Mouse (Mus musculus): ENCODE results near the gene Mms19.

Gene Mms19

DNA sequence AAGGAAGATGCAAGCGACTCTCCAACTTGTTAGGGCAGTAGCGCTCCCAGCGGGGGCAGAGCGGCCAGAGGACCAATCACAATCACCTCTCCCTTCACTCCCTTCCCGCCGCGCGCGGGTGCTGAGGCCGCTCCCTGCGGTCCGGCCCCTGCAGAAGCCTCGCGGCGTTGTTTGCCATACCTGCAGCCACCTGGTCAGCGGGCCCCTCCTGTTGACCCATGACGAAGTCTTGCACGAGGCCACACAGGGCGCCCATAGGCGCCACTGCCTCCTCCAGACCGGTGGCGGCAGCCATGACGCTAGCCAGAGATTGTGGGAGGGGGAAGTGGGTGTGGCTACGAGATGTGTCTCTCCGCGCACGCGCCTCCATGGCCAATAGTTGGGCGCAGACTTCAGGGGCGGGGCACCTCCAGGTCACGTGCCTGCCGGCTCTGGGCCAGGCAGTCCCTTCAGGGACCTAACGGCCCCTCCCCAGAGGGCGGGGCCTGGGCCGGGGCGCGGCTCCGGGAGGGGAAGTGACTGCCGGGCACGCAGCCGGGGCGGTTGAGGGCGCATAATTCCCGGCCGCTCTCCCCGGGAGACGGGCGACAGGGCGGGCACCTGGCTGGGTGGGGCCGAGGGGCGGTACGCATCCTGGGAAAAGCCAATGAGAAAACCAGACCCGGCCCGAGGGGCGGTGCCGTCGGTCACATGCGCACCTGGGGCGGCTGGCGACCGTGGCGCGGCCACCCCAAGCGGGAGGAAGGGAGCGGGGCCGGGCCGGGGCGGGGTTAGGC is at the start of gene Mms19:
TSS of gene Mms19 (minus strand) at position 339 of the 776 bp plus-strand sequence.
- DNase-seq (ENCODE audit: low read depth), result peak; percentile 99

DNA sequence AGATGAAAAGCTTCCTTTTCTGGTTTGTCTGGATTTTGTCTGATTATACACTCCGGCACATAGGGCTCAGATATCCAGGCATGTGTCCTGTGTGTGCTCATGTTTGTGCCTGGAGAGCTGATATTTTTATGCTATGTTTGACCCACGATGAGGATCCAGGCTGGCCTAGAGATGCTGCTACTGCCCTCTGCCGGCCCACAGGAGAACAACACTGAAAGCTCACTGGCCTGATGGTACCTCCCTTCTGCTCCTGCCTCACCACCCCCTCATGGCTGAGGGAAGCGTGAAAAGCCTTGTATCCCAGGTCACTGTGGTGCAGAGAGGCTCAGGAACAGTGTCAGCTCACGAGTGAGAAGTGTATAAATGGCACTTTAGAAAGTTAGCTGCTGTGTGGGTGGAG is 45.2 kb upstream of the Mms19 start:
- peak; percentile 68 for DNase-seq (ENCODE audit: low read depth)

DNA sequence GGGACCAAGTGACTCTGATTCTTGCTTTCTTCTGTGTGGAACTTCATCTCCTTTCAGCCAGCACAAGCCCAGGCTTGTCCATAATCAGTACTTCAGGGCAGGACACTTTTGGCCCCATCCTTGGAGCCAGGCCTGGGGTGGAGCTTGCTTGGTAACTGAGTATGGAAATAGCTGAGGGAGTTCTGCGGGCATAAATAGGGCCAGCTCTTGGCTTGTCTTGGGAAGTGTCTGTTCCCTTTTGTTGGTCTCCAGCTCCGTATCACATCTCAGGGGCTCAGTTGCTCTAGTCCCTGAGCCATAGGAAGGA is 41.5 kb upstream of the Mms19 start:
- no peak for DNase-seq (ENCODE audit: low read depth)

DNA sequence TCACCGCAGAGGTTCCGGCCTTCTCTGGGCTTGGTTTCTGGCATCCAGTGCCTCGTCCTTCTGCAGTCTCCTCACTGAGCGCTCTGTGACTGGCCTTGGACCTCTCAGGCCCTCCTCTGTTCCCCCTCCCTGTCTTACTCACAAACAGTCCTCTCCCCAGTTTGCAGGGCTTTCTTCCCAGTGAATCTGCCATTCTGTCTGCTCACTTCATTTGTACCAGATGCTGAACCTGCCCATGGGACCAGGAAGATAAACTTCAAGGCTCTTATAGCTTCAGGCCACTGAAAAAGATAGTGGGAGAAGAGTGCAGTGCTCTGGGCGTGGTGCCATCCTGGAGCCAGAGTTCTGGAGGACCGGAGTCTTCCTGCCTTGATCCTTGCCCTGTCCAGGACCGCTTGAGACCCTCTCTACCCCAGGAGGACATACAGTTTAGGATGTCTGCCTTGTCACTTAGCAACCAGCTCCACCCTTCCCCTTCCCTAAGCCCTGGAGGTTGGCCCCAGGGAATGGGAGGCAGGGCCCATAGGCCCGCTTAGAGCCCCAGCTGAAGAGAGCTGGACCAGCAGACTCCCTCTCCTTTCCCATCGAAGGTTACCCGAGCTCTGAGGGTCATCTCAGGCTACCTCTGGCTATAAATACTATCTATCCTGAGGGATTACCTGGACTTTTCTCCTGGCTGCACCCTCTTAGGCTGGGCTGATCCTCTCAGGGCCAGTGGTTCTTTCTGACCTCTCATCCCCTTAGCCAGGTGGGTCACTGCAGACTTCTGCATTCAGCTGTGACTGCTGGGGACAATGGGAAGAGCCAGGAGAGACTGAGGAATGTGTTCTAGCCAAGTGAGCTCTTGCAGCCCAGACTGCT is 41.0 kb upstream of the Mms19 start:
- DNase-seq (ENCODE audit: low read depth), result no peak

DNA sequence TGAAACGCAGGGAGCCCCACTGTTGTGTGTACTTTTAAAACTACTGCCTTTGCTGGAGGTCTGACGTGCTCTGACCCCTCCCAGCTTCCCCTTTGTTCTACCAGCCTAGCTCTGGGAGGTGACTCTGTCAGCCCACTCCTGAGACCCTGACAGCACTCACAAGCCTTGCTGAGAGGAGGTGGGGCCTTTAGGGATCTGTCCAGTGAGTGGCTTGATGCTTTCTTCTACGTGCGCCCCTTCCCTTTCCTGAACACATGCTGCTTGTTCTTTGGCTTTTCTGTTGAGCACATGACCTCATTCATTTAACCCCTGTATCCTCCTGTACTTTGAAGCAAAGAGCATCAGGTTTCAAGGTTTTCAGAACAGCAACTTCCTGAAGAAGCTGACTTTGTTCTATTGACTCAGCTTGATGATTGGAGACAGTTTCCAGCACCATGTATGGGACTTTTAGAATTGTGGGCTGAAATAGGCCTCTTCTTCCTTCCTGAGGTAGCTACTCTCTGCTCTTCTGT is 38.1 kb upstream of the Mms19 start:
- DNase-seq (ENCODE audit: low read depth), result peak; percentile 26

DNA sequence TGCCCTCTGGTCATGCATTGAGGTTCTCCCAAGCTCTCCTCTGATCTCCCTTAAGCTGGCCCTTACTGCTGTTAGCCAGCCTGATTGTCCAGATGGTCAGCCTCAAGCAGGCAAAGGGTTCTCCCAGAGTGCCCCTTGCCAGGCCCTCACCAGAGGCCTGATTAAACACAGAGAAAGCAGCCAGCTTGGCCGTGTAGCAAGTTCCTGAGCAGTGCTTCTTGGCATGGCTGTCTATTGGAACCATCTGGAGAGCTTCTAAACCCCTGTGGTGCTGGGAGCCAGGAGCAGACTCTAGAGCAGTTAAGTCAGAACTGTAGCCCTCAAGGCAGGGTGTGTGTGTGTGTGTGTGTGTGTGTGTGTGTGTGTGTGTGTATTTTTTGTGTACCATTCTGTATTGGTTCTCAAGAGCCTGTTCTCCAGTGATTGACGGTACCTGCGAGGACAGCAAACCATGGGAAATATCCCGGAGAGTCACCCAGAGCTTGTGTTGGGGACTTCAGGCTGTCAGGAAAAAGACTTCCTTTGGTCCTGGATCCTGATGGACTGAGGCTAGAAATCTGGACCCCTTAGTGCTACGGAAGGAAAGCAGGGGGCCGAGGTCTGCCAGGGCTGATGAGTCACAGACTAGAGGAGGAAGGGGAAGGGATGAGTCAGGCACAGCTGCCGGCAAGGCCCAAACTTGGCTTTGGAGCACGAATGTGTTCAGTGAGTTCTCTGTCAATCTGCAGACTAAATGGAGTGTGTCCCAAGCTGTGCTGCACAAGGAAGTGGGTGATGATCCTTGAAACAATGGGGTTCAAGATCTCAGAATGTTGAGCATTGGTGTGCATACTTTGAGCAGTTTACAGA is 36.7 kb upstream of the Mms19 start:
- peak; percentile 51 for DNase-seq (ENCODE audit: low read depth)

DNA sequence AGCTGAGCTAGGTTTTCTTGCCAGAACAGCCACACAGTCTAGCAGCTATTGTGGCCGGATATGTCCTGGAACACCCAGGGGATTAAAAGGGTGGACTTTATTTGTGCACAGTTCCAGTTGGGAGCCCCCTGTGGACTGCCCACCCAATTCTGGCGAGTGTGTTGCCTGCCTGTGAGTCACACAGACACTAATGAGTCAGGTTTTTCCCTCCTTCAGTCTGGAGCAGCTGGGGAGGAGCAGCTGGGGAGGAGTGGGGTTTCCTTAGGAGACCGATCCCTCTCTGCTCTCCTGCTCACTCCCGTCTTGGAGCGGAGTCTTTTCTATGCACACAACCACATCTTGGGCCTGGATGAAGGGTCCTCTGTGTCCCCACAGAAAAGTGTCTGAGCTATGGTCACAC is 35.9 kb upstream of the Mms19 start:
- DNase-seq (ENCODE audit: low read depth), result no peak

DNA sequence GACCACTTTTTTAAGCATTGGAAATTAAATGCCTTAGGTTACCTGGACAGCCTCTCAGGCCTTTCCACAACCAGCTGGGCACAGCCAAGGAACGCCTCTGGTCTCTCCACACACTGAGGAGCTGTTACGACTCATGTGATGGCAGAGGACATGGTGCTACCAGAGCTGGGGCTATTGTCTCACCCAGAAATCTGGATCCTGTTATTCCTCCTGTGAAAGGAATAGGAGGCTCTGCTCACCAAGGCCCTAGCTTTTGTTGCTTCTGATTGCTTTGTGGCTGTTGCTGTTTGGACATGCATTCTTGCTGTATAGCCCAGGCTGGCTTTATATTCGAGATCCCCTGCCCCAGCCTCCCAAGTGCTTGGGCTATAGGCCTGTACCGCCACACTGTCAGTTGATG is 35.3 kb upstream of the Mms19 start:
- DNase-seq (ENCODE audit: low read depth), result no peak

DNA sequence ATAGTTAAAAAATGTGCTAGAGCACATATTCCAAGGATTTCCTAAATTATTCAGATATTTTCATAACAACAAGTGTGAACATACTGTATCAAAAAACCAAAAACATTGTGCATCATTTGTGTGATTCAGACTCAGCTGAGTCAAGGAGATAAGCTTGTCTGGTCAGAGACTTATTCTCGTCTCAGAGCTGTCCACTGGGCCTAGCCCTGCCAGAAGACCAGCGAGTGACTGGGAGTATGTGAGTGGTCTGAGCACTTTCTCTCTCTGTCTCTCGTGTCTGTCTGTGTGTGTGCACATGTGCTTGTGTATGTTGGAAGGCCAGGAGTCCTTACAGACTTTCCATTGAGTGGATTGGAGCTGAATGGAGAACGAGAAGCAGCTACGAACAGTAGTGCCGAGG is 34.0 kb upstream of the Mms19 start:
- no peak for DNase-seq (ENCODE audit: low read depth)

DNA sequence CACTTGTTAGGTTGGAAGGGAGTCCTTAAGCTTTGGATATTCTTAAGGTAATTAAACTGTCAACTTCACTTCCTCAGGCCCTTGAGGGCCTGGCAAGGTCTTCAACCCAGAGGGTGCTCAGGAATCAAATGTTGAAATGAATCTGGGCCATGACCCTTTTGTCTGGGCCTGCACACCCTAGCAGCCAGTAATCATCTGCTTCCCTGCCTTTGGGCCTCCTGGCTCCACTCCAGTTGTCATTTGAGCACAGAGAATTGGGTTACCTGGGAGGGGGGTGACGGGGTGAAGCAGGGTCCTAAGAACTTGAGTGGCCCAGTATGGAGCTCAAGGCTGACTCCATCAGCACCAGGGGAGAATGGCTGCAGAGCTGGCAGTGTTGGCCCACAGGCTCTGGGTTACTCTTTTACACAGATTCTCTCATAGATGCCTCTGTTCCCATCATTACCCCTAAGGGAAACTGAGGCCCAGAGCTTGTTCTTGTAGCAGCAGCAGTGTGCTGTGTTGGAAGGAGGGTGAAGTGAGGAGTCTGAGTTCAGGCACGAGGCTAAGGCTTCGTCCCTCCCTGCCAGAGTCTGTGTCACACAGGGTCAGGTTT is 33.4 kb upstream of the Mms19 start:
- no peak for DNase-seq (ENCODE audit: low read depth)

DNA sequence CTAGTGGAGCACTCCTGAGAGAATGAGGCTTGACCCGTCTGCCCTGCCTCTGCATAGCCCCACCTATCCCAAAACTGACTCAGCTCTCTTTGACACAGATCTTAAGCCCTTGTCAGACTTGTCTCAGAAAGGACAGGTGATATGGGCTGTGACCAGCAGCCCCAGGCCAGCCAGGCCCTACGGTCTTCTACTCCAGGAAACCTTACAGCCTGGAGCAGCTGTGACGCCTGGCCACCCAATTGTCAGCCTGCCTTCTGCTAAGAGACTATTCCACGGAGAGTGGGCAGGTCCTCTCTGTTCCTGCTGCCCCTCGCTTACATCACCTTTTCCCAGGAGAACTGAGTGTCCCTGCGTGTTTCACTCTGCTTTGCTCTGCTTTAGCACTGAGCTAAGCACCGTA is 30.2 kb upstream of the Mms19 start:
- no peak for DNase-seq (ENCODE audit: low read depth)

DNA sequence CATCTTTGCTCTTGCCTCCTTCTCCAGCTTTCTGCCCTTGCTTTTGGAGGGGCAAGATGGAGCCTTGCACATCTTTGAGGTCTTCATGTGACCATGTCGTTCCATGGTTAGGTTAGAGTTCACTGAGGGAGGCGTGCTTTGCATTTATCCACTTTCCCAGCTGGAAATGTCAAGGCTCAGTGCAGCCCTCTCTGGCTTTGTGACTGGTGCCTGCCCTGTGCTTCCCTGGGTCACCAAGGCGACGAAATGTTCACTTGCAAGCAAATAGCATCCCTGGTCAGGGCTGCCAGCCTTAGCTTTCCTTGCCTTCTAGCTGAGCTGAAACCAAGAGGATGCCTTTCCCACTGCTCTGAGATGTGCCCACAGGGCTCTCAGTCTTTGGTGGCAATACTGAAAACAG is 29.5 kb upstream of the Mms19 start:
- DNase-seq (ENCODE audit: low read depth), result no peak

DNA sequence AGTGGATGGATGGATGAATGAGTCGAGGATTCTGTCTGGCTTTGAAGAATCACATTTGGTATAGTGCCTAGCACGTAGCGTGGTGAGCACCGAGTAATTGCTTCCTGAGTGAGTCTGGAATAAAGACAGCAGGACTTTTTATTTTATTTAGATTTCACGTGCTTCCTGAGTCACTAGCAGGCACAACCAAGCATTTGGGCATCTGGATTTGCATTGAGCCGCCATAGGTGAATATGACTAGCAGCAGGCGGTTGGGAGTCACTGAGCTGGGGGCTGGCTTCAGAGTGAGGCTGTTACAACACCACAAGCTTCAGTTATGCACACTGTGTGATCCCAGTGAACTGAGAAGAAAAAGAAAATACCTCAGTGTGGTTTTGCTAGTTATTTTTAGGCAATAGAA is 28.1 kb upstream of the Mms19 start:
- DNase-seq (ENCODE audit: low read depth), result no peak

DNA sequence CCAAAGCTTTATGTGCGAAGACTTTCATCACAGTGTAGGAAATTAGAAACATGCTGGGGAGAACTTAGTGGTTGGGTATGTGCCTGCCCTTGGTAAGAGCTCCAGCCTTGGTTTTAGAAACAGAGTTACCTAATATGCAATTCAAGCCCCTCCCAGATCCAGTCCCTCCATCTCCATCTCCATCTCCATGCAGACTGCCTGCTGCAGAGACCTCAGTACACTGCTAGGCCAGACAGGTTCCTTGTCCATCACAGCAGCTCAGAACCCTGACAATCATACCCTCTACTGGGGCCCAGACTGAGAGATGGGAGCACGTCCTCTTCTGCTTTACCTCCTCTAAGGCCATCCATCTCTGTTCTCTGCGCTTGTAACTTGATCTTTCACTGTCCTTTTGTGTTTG is 27.6 kb upstream of the Mms19 start:
- DNase-seq (ENCODE audit: low read depth), result no peak

DNA sequence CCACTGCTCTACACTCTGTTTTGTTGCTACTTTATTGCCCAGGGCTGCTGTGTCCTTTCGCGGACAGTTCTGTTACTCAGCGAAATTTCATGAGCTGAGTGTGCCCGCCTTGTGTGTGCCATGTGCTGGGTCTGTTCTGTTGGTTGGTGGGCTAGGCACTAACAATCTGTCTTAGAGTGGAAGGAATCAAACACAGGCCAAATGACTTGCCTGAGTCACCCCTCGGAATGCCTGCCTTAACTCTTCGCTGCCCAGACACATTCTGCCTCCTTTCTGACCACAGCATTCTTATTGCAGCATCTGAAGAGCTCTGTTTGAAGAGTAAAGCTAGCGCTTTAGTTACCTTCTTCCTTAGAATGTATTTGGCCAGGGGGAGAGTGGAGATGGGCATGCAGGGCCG is 25.6 kb upstream of the Mms19 start:
- DNase-seq (ENCODE audit: low read depth), result no peak

DNA sequence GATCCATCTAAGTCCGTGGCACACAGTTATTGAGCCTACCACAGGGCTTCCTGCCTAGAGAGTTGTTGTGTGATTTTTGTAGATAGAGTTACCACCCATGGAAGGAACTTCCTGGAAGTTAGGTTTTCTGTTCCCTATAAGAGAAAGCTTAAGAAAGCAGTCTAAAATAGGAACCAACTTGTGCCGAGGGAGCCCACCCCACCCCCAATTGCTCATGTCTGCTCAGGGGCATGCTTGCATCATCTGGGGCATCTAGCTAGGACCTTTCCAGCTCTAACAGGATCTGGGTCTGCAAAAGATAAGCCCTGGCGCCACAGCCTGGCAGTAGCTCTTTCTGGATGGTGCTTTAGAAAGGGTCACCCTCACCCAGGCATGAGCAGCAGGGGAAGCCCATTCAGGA is 24.7 kb upstream of the Mms19 start:
- DNase-seq (ENCODE audit: low read depth), result no peak

DNA sequence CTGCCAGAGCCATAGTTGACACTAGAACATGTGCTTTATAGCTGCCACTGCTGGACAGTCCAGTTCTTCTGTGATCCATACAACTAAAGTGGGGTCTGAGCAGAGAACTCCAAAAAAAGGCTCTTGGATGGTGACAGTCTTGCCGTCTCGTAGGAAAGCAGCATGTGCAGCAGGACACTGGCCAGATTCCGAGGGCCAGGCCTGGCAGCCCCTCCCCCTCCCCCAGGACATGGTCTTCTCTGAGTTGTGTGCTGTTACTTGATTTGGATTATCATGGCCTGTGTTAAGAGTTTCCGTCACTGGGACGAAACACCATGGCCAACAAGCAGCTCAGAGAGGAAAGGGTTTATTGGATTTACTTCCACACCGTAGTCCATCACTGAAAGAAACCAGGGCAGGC is 23.3 kb upstream of the Mms19 start:
- no peak for DNase-seq (ENCODE audit: low read depth)

DNA sequence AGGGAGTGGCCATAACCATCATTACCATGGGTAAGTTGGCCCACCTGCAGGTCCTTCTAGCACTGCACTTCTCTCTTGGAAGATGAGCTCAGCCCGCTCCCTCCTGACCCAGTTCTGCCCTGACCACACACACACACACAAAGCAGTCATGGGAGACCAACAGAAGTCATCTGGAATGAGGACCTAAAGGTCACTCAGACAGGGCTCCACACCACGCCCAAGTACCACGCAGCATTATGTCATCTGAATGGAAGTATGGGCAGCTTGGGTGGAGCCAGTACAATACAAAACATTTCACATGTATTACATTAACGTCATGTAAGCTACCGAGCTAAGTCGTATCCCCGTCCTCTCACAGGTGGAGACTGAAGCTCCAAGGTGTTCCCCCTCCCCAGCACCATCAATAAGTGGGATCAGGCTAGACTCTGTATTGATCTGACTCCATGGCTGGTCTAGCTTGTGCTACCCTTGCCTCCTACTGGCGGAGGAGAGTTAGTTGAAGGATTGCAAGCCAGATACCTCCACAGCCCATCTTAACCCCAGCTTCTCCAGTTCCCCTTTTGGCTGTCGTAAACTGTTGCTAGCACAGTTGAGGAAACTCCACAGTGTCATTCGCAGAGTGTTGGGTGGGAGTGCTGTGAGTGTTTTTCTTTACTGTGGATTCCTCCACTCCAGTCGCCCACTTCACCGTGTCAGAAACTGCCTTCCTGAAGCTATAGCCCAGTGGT is 20.5 kb upstream of the Mms19 start:
- DNase-seq (ENCODE audit: low read depth), result no peak

DNA sequence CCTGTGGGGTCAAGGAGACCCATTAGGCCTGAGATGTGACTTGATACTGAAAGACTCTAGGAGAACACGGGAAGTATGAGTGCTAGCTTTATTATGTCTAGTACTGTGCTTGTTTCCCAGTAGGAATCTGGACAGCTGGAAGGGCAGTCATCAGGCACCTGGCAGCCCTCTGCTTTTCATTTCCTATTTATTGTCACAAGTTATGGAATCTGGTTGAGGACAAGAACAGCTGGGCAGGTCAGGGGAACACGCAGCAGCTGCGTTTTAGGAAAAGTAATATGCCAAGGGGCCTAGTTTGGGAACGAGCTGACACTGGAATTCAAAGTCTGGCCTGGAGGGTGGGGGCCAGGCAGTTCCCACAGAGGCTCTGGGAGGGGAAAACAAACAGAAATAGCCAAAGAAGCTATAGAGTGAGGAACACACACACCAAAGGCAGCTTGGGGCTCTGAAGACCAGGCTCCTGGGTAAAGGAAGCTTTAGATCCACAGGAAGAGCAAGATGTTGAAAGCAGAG is 19.5 kb upstream of the Mms19 start:
- DNase-seq (ENCODE audit: low read depth), result no peak

DNA sequence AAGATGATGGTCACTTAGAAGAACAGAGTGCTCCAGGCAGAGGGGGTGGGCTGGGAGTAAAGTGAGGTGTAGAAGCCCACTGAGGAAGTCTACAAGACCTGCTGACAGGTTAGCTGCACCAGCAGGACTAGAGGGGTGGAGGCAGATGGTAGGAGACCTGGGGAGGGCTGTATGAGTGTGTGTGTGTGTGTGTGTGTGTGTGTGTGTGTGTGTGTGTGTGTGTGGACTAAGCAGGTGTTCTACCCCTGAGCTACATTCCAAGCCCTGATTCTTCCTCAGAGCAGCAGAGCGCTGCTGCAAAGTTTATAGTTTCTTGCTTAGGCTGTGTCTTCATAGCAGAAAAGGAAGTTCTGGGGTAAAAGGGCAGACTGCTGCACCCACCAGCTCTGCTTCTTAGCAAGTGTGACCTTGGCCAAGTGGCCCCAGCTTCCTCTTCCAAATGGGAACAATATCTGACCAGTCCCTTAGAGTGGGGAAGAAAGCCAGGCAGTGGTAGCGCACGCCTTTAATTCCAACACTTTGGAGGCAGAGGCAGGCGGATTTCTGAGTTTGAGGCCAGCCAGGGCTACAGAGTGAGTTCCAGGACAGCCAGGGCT is 18.8 kb upstream of the Mms19 start:
- DNase-seq (ENCODE audit: low read depth), result no peak

All from c-Kit-positive CD71-negative TER-119-negative erythroid progenitor cells, embryonic 14.5 days (primary cell).